Mouse (Mus musculus) ovary, postnatal 36 days (tissue): Measurements from ENCODE around the gene Psmd9.
"Not testable (repeated sequence)": the region's sequence is repeated elsewhere in the genome, so short reads cannot be mapped to it uniquely, and the experiment has no call there.

ENCODE experiments used
- DNase-seq: peaks from one replicate; pipeline ENCODE4 v3.0.0; 2022; ENCODE audit warnings: low spot score, mixed read lengths

Psmd9 gene

GRCm38 (mm10) chr5:123192606-123193150 lies 23.5 kb downstream of the Psmd9 start:
- DNase-seq = no peak

- no peak for DNase-seq
Observed at GRCm38 (mm10) chr5:123193436-123193835, 24.2 kb downstream of the Psmd9 start.

GRCm38 (mm10) chr5:123194856-123195255 lies 25.6 kb downstream of the Psmd9 start:
- no peak for DNase-seq

- DNase-seq = no peak
Observed at GRCm38 (mm10) chr5:123195500-123196000, 26.3 kb downstream of the Psmd9 start.

- DNase-seq = no peak
Observed at GRCm38 (mm10) chr5:123196746-123197145, 27.5 kb downstream of the Psmd9 start.

- DNase-seq = no peak
Observed at GRCm38 (mm10) chr5:123198523-123198922, 29.3 kb downstream of the Psmd9 start.

- not testable (repeated sequence) for DNase-seq
Observed at GRCm38 (mm10) chr5:123200816-123201522, 31.8 kb downstream of the Psmd9 start.

- no peak for DNase-seq
Observed at GRCm38 (mm10) chr5:123201523-123201892, 32.3 kb downstream of the Psmd9 start.

- no peak for DNase-seq
Observed at GRCm38 (mm10) chr5:123201987-123202386, 32.8 kb downstream of the Psmd9 start.

- DNase-seq = not testable (repeated sequence)
Observed at GRCm38 (mm10) chr5:123202771-123203170, 33.6 kb downstream of the Psmd9 start.

GRCm38 (mm10) chr5:123203591-123203990 lies 34.4 kb downstream of the Psmd9 start:
- not testable (repeated sequence) for DNase-seq

- not testable (repeated sequence) for DNase-seq
Observed at GRCm38 (mm10) chr5:123222346-123223050, 53.3 kb downstream of the Psmd9 start.

GRCm38 (mm10) chr5:123223051-123223410 lies 53.8 kb downstream of the Psmd9 start:
- no peak for DNase-seq

GRCm38 (mm10) chr5:123223861-123224260 lies 54.6 kb downstream of the Psmd9 start:
- not testable (repeated sequence) for DNase-seq

GRCm38 (mm10) chr5:123226851-123227250 lies 57.6 kb downstream of the Psmd9 start:
- no peak for DNase-seq

- peak; percentile 93 for DNase-seq
Observed at GRCm38 (mm10) chr5:123227762-123228523, 58.7 kb downstream of the Psmd9 start.

- DNase-seq = no peak
Observed at GRCm38 (mm10) chr5:123228524-123228922, 59.3 kb downstream of the Psmd9 start.

- DNase-seq = no peak
Observed at GRCm38 (mm10) chr5:123229296-123229695, 60.1 kb downstream of the Psmd9 start.

- DNase-seq = no peak
Observed at GRCm38 (mm10) chr5:123232180-123232579, 63.0 kb downstream of the Psmd9 start.

- peak; percentile 32 for DNase-seq
Observed at GRCm38 (mm10) chr5:123235731-123236130, 66.5 kb downstream of the Psmd9 start.

- no peak for DNase-seq
Observed at GRCm38 (mm10) chr5:123236426-123236825, 67.2 kb downstream of the Psmd9 start.

- DNase-seq = peak; percentile 21
Observed at GRCm38 (mm10) chr5:123239501-123239900, 70.3 kb downstream of the Psmd9 start.
